Mouse (Mus musculus) skeletal muscle tissue, postnatal 0 days (tissue): Measurements from ENCODE around the gene Il12b. TPM values are rescaled to one million over a fixed set of nuclear protein-coding genes. Genes with fewer than 3 reads are reported as not detected.

Source experiments
- polyA plus RNA-seq: library from polyadenylated mRNA; unstranded; fragments of >200 nt; fragmentation: Nextera tagmentation; extraction: Ambion mirVana; gene quantifications from 2 replicates; pipeline ENCODE4 v1.2.1, GENCODE M21; 2015

Gene Il12b
- 0.06 TPM in 1 of 2 replicates, not detected in the other for polyA plus RNA-seq

DNA sequence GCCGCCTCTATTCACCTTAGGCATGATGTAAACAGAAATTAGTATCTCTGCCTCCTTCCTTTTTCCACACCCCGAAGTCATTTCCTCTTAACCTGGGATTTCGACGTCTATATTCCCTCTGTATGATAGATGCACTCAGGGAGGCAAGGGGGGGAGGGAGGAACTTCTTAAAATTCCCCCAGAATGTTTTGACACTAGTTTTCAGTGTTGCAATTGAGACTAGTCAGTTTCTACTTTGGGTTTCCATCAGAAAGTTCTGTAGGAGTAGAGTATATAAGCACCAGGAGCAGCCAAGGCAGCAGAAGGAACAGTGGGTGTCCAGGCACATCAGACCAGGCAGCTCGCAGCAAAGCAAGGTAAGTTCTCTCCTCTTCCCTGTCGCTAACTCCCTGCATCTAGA, at the start of gene Il12b:
Gene Il12b (plus strand): TSS at position 301 of the 400 bp plus-strand sequence.

Other genes starting within 250 kb of the Il12b start
- gene Ublcp1, start 70.4 kb downstream of the Il12b start, polyA plus RNA-seq: 24.4 and 31.1 TPM in 2 replicates
- gene Rnf145, start 118.9 kb downstream of the Il12b start, polyA plus RNA-seq: 22.9 and 25.6 TPM in 2 replicates
- 20.2 and 24.3 TPM in 2 replicates for gene Ebf1, start 217.3 kb downstream of the Il12b start, polyA plus RNA-seq